19 mouse cellular contexts compared by ENCODE assay signal in genomic region chr1:189988864-189989263, GRCm38 (mm10).
A peak's percentile ranks its signal among the peaks of the same experiment; 100 is the strongest.
DNase-seq lines count a peak whose midpoint lies in the region; ATAC-seq lines count a peak whose summit lies in the region.
"Had no signal": no experiment of that assay in that cellular context is flagged by ENCODE, and none has a peak within 500 bp of the region (broad histone marks: within the 10 kb centered on the region; RNA-seq: fewer than 3 reads in every experiment).

No protein-coding gene starts in this region.

- H3K9me3 ChIP-seq in heart, embryonic 14.5 days (ENCODE audit: control insufficient read depth, low read length), result no peaks in the 10 kb centered on the region
- no peaks in the 10 kb centered on the region for H3K9me3 ChIP-seq in limb, embryonic 12.5 days
- H3K9me3 ChIP-seq in limb, embryonic 10.5 days (replicated peaks), result no peaks in the 10 kb centered on the region
- H3K9me3 ChIP-seq in limb, embryonic 15.5 days, result no peaks in the 10 kb centered on the region
- H3K9me3 ChIP-seq: embryonic facial prominence, embryonic 13.5 days; forebrain, embryonic 12.5 days; heart, embryonic 15.5 days; hindbrain, embryonic 10.5 days had no signal

- H3K4me2 ChIP-seq in heart, embryonic 14.5 days (ENCODE audit: low read length), result peak overlapping the region; percentile 42; the same call in 1 of the 2 replicates
- peak overlapping the region; percentile 52; the same call in 1 of the 2 replicates for H3K4me2 ChIP-seq in limb, embryonic 12.5 days
- H3K4me2 ChIP-seq in limb, embryonic 15.5 days, result no peak overlapping the region
- H3K4me2 ChIP-seq: embryonic facial prominence, embryonic 13.5 days; forebrain, embryonic 12.5 days had no signal

- 91% methylated on average over 3 of the region's 3 CpGs for WGBS in heart, embryonic 14.5 days
- WGBS in limb, embryonic 12.5 days, result 75% methylated on average over 3 of the region's 3 CpGs
- 79% methylated on average over 3 of the region's 3 CpGs for WGBS in limb, embryonic 10.5 days
- WGBS in limb, embryonic 15.5 days, result 74% methylated on average over 3 of the region's 3 CpGs

- H3K9ac ChIP-seq in heart, embryonic 14.5 days (ENCODE audit: low read length), result peak overlapping the region; percentile 32; the same call in 1 of the 2 replicates
- H3K9ac ChIP-seq in limb, embryonic 12.5 days (replicated peaks), result no peak overlapping the region
- H3K9ac ChIP-seq in limb, embryonic 15.5 days, result no peak overlapping the region
- H3K9ac ChIP-seq: embryonic facial prominence, embryonic 13.5 days; forebrain, embryonic 12.5 days; heart, embryonic 15.5 days had no signal

- ATAC-seq in heart, embryonic 14.5 days (ENCODE audit: insufficient number of reproducible peaks, insufficient read depth, low FRiP score, low read depth), result no peak
- no peak for ATAC-seq in limb, embryonic 12.5 days (ENCODE audit: insufficient number of reproducible peaks, insufficient read depth, low FRiP score, low TSS enrichment, low read depth)
- ATAC-seq in limb, embryonic 15.5 days (ENCODE audit: insufficient number of reproducible peaks, low FRiP score, low TSS enrichment, low read depth), result 0 out of 2 replicates have a peak, but pooled peaks have one; percentile 44
- ATAC-seq: activated CD4-positive, CD25-positive, alpha-beta regulatory T cell, adult 4 months; forebrain, embryonic 16.5 days; hindbrain, embryonic 16.5 days; Patski had no signal

- no peak overlapping the region for H3K4me3 ChIP-seq in heart, embryonic 14.5 days (ENCODE audit: control insufficient read depth in 1 of 2, insufficient read depth in 1 of 2, low read depth in 1 of 2, low read length in 2 of 2)
- H3K4me3 ChIP-seq in limb, embryonic 12.5 days (replicated peaks), result no peak overlapping the region
- H3K4me3 ChIP-seq in limb, embryonic 10.5 days, result no peak overlapping the region
- no peak overlapping the region for H3K4me3 ChIP-seq in limb, embryonic 15.5 days
- H3K4me3 ChIP-seq: embryonic facial prominence, embryonic 13.5 days; forebrain, embryonic 12.5 days; hindbrain, embryonic 10.5 days had no signal

- H3K4me1 ChIP-seq in heart, embryonic 14.5 days (ENCODE audit: control insufficient read depth in 2 of 2, insufficient read depth in 2 of 2, low read length in 2 of 2), result peaks cover 8 to 9% of the 10 kb centered on the region in 2 experiments
- H3K4me1 ChIP-seq in limb, embryonic 12.5 days (replicated peaks), result peaks cover 19% of the 10 kb centered on the region
- peaks cover 28% of the 10 kb centered on the region for H3K4me1 ChIP-seq in limb, embryonic 10.5 days
- H3K4me1 ChIP-seq in limb, embryonic 15.5 days, result peaks cover 6% of the 10 kb centered on the region
- H3K4me1 ChIP-seq: forebrain, embryonic 12.5 days had no signal

- no peak for DNase-seq in heart, adult 9 months (ENCODE audit: low spot score in 2 of 2)
- no peak for DNase-seq in limb, embryonic 10.5 days (ENCODE audit: low spot score)
- no peak for DNase-seq in cerebellum, postnatal 4 days (ENCODE audit: low spot score in 2 of 2)
- DNase-seq: cerebellum, adult 11-12 months; cerebellum, adult 9-10 months; cerebellum, postnatal 25 days; gastrocnemius, postnatal 10 days; heart, adult 18-20 months had no signal

- no peaks in the 10 kb centered on the region for H3K36me3 ChIP-seq in heart, embryonic 14.5 days (ENCODE audit: control insufficient read depth, insufficient read depth, low read length)
- no peaks in the 10 kb centered on the region for H3K36me3 ChIP-seq in limb, embryonic 12.5 days
- no peaks in the 10 kb centered on the region for H3K36me3 ChIP-seq in limb, embryonic 10.5 days
- no peaks in the 10 kb centered on the region for H3K36me3 ChIP-seq in limb, embryonic 15.5 days
- H3K36me3 ChIP-seq: embryonic facial prominence, embryonic 13.5 days; forebrain, embryonic 12.5 days; heart, embryonic 15.5 days; hindbrain, embryonic 10.5 days had no signal

- no peaks in the 10 kb centered on the region for H3K27me3 ChIP-seq in heart, embryonic 14.5 days (ENCODE audit: control insufficient read depth, insufficient read depth, low read length)
- peaks cover 22% of the 10 kb centered on the region; the same call in 1 of the 2 replicates for H3K27me3 ChIP-seq in limb, embryonic 12.5 days
- H3K27me3 ChIP-seq in limb, embryonic 10.5 days (ENCODE audit: low read depth, poor library complexity, severe bottlenecking), result peaks cover 18% of the 10 kb centered on the region
- peaks cover 4% of the 10 kb centered on the region for H3K27me3 ChIP-seq in limb, embryonic 15.5 days
- H3K27me3 ChIP-seq: heart, embryonic 15.5 days had no signal

- no peak overlapping the region for H3K27ac ChIP-seq in heart, embryonic 14.5 days (replicated peaks in 1 of 2; ENCODE audit: control insufficient read depth in 1 of 2, insufficient read depth in 1 of 2, low read depth in 2 of 2, low read length in 2 of 2)
- H3K27ac ChIP-seq in limb, embryonic 12.5 days, result no peak overlapping the region
- H3K27ac ChIP-seq in limb, embryonic 10.5 days, result no peak overlapping the region
- no peak overlapping the region for H3K27ac ChIP-seq in limb, embryonic 15.5 days
- H3K27ac ChIP-seq: embryonic facial prominence, embryonic 13.5 days; forebrain, embryonic 12.5 days; heart, embryonic 15.5 days; hindbrain, embryonic 10.5 days had no signal
